Mouse (Mus musculus) gastrocnemius, adult 18-20 months (tissue): ENCODE data around the gene Mtg2. TPM values are rescaled to one million over a fixed set of nuclear protein-coding genes. Genes with fewer than 3 reads are reported as not detected.

Source experiments
- DNase-seq: peaks from one replicate; pipeline ENCODE4 v3.0.0; 2021; ENCODE audit warnings: low spot score
- total RNA-seq, 2 experiments: library from RNA; stranded (reverse); gene quantifications; 2 replicates each; pipeline ENCODE4 v1.2.3; 2021

Mtg2 gene
- total RNA-seq, 2 experiments from 2014 or later: 15.0 to 15.3 TPM

DNA sequence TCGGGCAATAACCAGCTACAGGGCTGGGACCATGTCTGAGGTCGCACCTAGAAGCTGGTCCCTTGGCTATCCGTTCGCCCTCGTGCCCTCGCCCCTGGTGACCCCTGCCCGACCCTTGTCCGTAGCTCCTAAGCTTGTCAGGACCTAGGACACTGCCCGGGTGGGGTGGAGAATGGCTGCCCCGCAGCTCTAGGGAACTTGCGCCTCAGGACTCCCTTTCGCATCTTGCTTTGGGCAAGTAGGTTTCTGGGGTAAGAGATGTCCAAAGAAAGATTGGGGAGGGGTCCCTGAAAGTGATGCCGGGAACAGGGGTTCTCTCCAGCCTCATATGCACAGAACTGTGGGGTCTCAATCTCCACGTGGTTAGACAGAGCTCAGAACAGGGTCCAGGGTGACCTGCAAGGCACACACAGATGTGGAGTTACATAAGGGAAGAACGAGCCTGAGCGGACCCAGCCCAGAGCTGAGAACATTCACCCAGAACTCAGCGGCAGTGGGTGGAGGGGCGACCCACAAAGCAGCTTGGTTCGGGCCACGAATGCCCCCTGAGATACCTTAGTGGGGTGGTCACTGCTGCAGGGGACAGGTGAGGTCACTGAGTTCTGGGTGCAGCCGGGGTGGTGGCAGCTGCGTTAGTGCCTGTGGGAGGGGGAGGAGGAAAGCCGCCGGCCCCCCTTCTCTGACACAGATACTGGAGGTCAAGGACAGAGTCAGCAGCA is 34.4 kb downstream of the Mtg2 start:
- no peak for DNase-seq

DNA sequence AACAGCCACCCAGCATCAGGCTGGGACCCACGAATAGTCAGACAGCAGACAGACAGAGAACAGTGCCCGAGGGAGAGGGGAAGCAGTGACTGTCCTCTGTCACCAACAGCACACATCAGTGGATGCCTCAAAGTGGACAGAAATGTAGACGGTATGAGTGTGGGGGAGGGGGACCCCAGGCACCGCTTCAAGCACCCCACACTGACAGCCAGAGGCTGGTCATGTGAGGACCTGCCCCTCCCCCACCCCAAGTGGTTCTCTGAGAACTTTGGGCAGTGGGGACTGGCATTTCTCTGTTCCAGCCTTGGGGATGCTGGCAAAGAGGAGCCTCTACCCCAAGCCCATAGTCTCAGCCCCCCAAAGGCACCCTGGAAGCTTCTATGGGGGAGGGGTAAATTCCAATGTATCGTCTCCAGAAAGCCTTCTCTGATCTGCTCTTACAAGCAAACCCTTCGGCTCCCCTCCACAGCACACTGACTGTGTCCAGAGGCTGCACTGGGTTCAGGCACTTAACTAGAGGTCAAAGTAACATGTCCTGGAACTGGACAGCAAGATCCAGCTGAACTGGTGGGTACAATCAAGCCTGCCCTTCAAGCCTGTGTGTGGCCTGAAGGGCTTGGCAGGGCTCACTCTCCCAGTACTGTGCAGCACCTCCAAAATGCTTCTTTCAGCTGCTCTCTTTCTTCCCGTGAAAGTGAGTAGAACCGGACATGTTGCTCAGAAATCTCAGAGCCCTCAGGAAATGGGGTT is 35.2 kb downstream of the Mtg2 start:
- DNase-seq: no peak

DNA sequence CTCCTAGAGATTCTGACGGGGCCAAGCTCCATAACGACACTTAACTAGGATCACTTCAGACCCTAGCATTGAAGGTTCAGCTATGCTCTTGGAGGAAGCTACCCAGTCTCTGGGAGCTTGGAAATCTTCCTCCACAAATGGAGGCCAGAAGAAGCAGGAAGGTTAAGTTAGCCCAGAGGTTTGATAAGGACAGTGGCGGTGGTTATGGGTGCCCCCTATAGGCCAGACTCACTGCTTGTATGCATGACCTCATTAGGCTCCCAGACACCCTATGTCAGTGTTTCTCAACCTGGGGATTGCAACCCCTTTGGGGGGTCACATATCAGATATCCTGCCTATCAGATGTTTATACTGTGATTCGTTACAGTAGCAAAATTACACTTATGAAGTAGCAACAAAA is 36.7 kb downstream of the Mtg2 start:
- DNase-seq: no peak

GRCm38 (mm10) chr2:180108285-180108684 is 37.9 kb downstream of the Mtg2 start:
- no peak for DNase-seq

GRCm38 (mm10) chr2:180113909-180114890 is 43.8 kb downstream of the Mtg2 start:
- DNase-seq: peak; percentile 94

GRCm38 (mm10) chr2:180115279-180115678 is 44.9 kb downstream of the Mtg2 start:
- DNase-seq: peak; percentile 66

- DNase-seq: peak; percentile 47
Observed at GRCm38 (mm10) chr2:180116081-180116493, 45.7 kb downstream of the Mtg2 start.

- no peak for DNase-seq
Observed at GRCm38 (mm10) chr2:180116741-180117484, 46.5 kb downstream of the Mtg2 start.

GRCm38 (mm10) chr2:180117485-180118194 is 47.3 kb downstream of the Mtg2 start:
- DNase-seq: peak; percentile 25

GRCm38 (mm10) chr2:180118661-180119438 is 48.5 kb downstream of the Mtg2 start, which contains the start of gene Osbpl2:
Gene Osbpl2 (plus strand): TSS chr2:180119306.
- peak; percentile 100 for DNase-seq

DNA sequence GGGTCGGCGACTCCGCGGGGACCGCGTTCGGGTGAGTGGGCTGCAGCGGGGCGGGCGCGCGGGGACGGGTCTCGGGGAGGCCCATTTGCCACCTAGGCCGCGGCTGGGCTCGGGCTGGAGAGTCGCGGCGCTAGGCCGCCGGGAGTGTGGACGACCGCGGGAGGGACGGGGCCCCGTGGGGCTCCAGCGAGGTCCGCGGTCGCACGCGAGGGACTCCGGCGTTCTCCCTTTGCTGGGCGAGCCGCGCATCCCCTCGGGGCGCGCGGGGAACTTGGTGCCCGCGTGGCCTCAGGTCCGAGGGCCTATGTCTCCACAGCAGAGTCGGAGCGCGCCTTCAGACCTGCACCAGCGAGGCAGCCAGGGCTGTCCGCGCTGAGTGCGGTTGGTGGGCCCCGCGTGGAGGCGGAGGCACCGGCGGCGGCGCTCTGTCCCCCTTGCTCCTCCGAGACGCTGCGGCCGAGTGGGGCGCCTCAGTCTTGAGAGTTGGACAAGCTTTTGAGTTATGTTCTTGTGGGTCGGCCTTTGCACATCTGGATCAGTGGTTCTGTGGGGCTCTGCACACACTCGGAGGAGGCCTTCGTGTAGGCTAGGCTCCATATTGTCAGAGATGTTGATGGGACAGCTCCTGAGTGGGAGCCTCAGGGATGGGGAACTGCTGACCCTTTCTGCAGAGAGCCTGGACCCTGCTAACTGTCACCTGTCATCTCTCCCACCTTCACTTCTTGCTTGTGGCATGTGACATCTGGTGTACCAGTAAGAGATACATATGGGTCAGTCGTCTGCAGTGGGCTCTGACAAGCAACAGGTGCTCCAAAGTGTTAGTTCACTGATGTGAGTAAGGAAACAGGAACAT is 49.3 kb downstream of the Mtg2 start:
- DNase-seq: no peak

GRCm38 (mm10) chr2:180120292-180120761 is 49.9 kb downstream of the Mtg2 start:
- DNase-seq: no peak

GRCm38 (mm10) chr2:180124192-180124591 is 53.8 kb downstream of the Mtg2 start:
- no peak for DNase-seq

GRCm38 (mm10) chr2:180126195-180126594 is 55.8 kb downstream of the Mtg2 start:
- DNase-seq: peak; percentile 58

GRCm38 (mm10) chr2:180127675-180128074 is 57.3 kb downstream of the Mtg2 start:
- DNase-seq: no peak

DNA sequence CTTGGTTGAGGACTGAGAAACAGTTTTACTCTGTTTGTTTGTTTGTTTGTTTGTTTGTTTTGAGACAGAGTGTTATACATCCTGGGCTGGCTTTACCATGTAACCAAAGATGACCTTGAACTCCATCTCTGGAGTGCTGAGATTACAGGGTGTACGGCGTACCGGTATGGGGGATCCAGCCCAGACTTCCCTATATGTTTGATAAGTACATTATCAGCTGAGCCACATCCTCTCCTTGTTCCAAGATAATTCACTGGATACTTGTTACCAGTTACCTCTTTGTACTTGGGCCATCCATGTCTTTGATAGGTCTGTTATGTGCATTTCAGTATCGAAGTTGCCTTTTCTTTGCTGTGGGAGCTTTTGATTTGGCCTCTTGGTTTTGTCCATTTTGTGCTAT is 62.8 kb downstream of the Mtg2 start:
- no peak for DNase-seq

- DNase-seq: no peak
Observed at GRCm38 (mm10) chr2:180133911-180134310, 63.5 kb downstream of the Mtg2 start.

GRCm38 (mm10) chr2:180135414-180135813 is 65.0 kb downstream of the Mtg2 start:
- no peak for DNase-seq
